Mouse (Mus musculus): ENCODE measurements at regions not wholly inside any gene's neighbourhood (a gene's known extent, or its start where the extent isn't known, plus 50 kb on each side); places are given as distances from the start of the nearest gene placed in this dataset.
A peak's percentile ranks its signal among the peaks of the same experiment; 100 is the strongest.

GRCm38 (mm10) chr17:80820888-80821287 is 92.6 kb upstream of the Map4k3 start:
- no peak for ATAC-seq (ENCODE audit: low read depth)
- Histone ChIP-seq H3K9ac (ENCODE audit: low read length) (no peak overlapping the region), H3K4me2 (ENCODE audit: low read depth, low read length) (no peak overlapping the region), H3K27ac (ENCODE audit: low read length) (no peak overlapping the region; the same call in 1 of the 2 replicates), H3K4me1 (replicated peaks; ENCODE audit: control insufficient read depth, insufficient read depth, low read length) (peaks cover 18% of the 10 kb centered on the region), H3K36me3 (ENCODE audit: control insufficient read depth, insufficient read depth, low read length) (no peaks in the 10 kb centered on the region), H3K27me3 (ENCODE audit: control insufficient read depth, insufficient read depth, low read depth, low read length) (no peaks in the 10 kb centered on the region), H3K4me3 (ENCODE audit: low read length) (no peak overlapping the region), H3K9me3 (ENCODE audit: control insufficient read depth, low read length) (peaks cover under 1% of the 10 kb centered on the region; the same call in 1 of the 2 replicates)
- WGBS, result 42% methylated on average over 8 of the region's 8 CpGs

GRCm38 (mm10) chr17:80818477-80819028 is 90.3 kb upstream of the Map4k3 start:
- no peaks in the 10 kb centered on the region for H3K27me3 ChIP-seq (ENCODE audit: control insufficient read depth, insufficient read depth, low read depth, low read length)
- H3K9ac ChIP-seq (ENCODE audit: low read length), result no peak overlapping the region
- H3K4me1 ChIP-seq (replicated peaks; ENCODE audit: control insufficient read depth, insufficient read depth, low read length), result peaks cover 5% of the 10 kb centered on the region; the same call in 1 of the 2 replicates
- H3K36me3 ChIP-seq (ENCODE audit: control insufficient read depth, insufficient read depth, low read length), result no peaks in the 10 kb centered on the region
- H3K4me2 ChIP-seq (ENCODE audit: low read depth, low read length), result no peak overlapping the region
- no peak for ATAC-seq (ENCODE audit: low read depth)
- no peak overlapping the region for H3K4me3 ChIP-seq (ENCODE audit: low read length)
- H3K27ac ChIP-seq (ENCODE audit: low read length), result no peak overlapping the region
- 38% methylated on average over 9 of the region's 9 CpGs for WGBS
- H3K9me3 ChIP-seq (ENCODE audit: control insufficient read depth, low read length), result peaks cover 5% of the 10 kb centered on the region; the same call in 1 of the 2 replicates

- no peak for ATAC-seq (ENCODE audit: low read depth)
- H3K27me3 ChIP-seq (ENCODE audit: control insufficient read depth, insufficient read depth, low read depth, low read length), result no peaks in the 10 kb centered on the region
- 67% methylated on average over 4 of the region's 4 CpGs for WGBS
- no peak overlapping the region for H3K27ac ChIP-seq (ENCODE audit: low read length)
- H3K9ac ChIP-seq (ENCODE audit: low read length), result no peak overlapping the region
- H3K4me3 ChIP-seq (ENCODE audit: low read length), result no peak overlapping the region
- H3K4me2 ChIP-seq (ENCODE audit: low read depth, low read length), result no peak overlapping the region
- peaks cover 7% of the 10 kb centered on the region; the same call in 1 of the 2 replicates for H3K4me1 ChIP-seq (replicated peaks; ENCODE audit: control insufficient read depth, insufficient read depth, low read length)
- no peaks in the 10 kb centered on the region for H3K36me3 ChIP-seq (ENCODE audit: control insufficient read depth, insufficient read depth, low read length)
- peaks cover 5% of the 10 kb centered on the region; the same call in 1 of the 2 replicates for H3K9me3 ChIP-seq (ENCODE audit: control insufficient read depth, low read length)
These were observed 87.5 kb upstream of the Map4k3 start for GRCm38 (mm10) chr17:80815747-80816146.

GRCm38 (mm10) chr17:80813194-80813593 is 84.9 kb upstream of the Map4k3 start:
- no peak overlapping the region for H3K27ac ChIP-seq (ENCODE audit: low read length)
- WGBS, result 55% methylated on average over 10 of the region's 10 CpGs
- H3K4me3 ChIP-seq (ENCODE audit: low read length), result no peak overlapping the region
- H3K9ac ChIP-seq (ENCODE audit: low read length), result no peak overlapping the region
- H3K4me2 ChIP-seq (ENCODE audit: low read depth, low read length), result no peak overlapping the region
- no peak for ATAC-seq (ENCODE audit: low read depth)
- peaks cover 5% of the 10 kb centered on the region; the same call in 1 of the 2 replicates for H3K9me3 ChIP-seq (ENCODE audit: control insufficient read depth, low read length)
- peaks cover 6% of the 10 kb centered on the region for H3K4me1 ChIP-seq (replicated peaks; ENCODE audit: control insufficient read depth, insufficient read depth, low read length)
- H3K36me3 ChIP-seq (ENCODE audit: control insufficient read depth, insufficient read depth, low read length), result no peaks in the 10 kb centered on the region
- H3K27me3 ChIP-seq (ENCODE audit: control insufficient read depth, insufficient read depth, low read depth, low read length), result no peaks in the 10 kb centered on the region

GRCm38 (mm10) chr17:80809275-80809674 is 81.0 kb upstream of the Map4k3 start:
- WGBS, result 86% methylated on average over 5 of the region's 5 CpGs

GRCm38 (mm10) chr17:80808069-80808468 is 79.8 kb upstream of the Map4k3 start:
- Histone ChIP-seq H3K36me3 (ENCODE audit: control insufficient read depth, insufficient read depth, low read length) (no peaks in the 10 kb centered on the region), H3K4me1 (replicated peaks; ENCODE audit: control insufficient read depth, insufficient read depth, low read length) (peaks cover 11% of the 10 kb centered on the region), H3K27me3 (ENCODE audit: control insufficient read depth, insufficient read depth, low read depth, low read length) (no peaks in the 10 kb centered on the region), H3K9ac (ENCODE audit: low read length) (no peak overlapping the region), H3K4me3 (ENCODE audit: low read length) (no peak overlapping the region), H3K27ac (ENCODE audit: low read length) (no peak overlapping the region), H3K9me3 (ENCODE audit: control insufficient read depth, low read length) (no peaks in the 10 kb centered on the region), H3K4me2 (ENCODE audit: low read depth, low read length) (no peak overlapping the region)
- peak; percentile 27; the same call in 1 of the 2 replicates for ATAC-seq (ENCODE audit: low read depth)
- 28% methylated on average over 10 of the region's 10 CpGs for WGBS

More at GRCm38 (mm10) chr17:80809275-80809674, 81.0 kb upstream of the Map4k3 start:
- no peaks in the 10 kb centered on the region for H3K36me3 ChIP-seq (ENCODE audit: control insufficient read depth, insufficient read depth, low read length)
- H3K4me3 ChIP-seq (ENCODE audit: low read length), result no peak overlapping the region
- no peaks in the 10 kb centered on the region for H3K27me3 ChIP-seq (ENCODE audit: control insufficient read depth, insufficient read depth, low read depth, low read length)
- H3K9ac ChIP-seq (ENCODE audit: low read length), result no peak overlapping the region
- H3K9me3 ChIP-seq (ENCODE audit: control insufficient read depth, low read length), result no peaks in the 10 kb centered on the region
- peaks cover 8% of the 10 kb centered on the region for H3K4me1 ChIP-seq (replicated peaks; ENCODE audit: control insufficient read depth, insufficient read depth, low read length)
- no peak overlapping the region for H3K4me2 ChIP-seq (ENCODE audit: low read depth, low read length)
- H3K27ac ChIP-seq (ENCODE audit: low read length), result no peak overlapping the region
- ATAC-seq (ENCODE audit: low read depth), result no peak

GRCm38 (mm10) chr17:80803361-80803915 is 75.2 kb upstream of the Map4k3 start:
- peak; percentile 74 for ATAC-seq (ENCODE audit: low read depth)
- Histone ChIP-seq H3K9me3 (ENCODE audit: control insufficient read depth, low read length) (no peaks in the 10 kb centered on the region), H3K27ac (ENCODE audit: low read length) (peak overlapping the region; percentile 89), H3K27me3 (ENCODE audit: control insufficient read depth, insufficient read depth, low read depth, low read length) (no peaks in the 10 kb centered on the region), H3K4me3 (ENCODE audit: low read length) (no peak overlapping the region), H3K4me2 (ENCODE audit: low read depth, low read length) (no peak overlapping the region), H3K36me3 (ENCODE audit: control insufficient read depth, insufficient read depth, low read length) (no peaks in the 10 kb centered on the region), H3K9ac (ENCODE audit: low read length) (no peak overlapping the region), H3K4me1 (replicated peaks; ENCODE audit: control insufficient read depth, insufficient read depth, low read length) (peaks cover 34% of the 10 kb centered on the region)
- WGBS, result 38% methylated on average over 8 of the region's 8 CpGs

GRCm38 (mm10) chr17:80802622-80803021 is 74.3 kb upstream of the Map4k3 start:
- peak; percentile 34 for ATAC-seq (ENCODE audit: low read depth)
- H3K27ac ChIP-seq (ENCODE audit: low read length), result peak overlapping the region; percentile 92
- H3K9me3 ChIP-seq (ENCODE audit: control insufficient read depth, low read length), result no peaks in the 10 kb centered on the region
- H3K4me3 ChIP-seq (ENCODE audit: low read length), result no peak overlapping the region
- peak overlapping the region; percentile 28; the same call in 1 of the 2 replicates for H3K9ac ChIP-seq (ENCODE audit: low read length)
- no peaks in the 10 kb centered on the region for H3K36me3 ChIP-seq (ENCODE audit: control insufficient read depth, insufficient read depth, low read length)
- peaks cover 28% of the 10 kb centered on the region for H3K4me1 ChIP-seq (replicated peaks; ENCODE audit: control insufficient read depth, insufficient read depth, low read length)
- peak overlapping the region; percentile 42; the same call in 1 of the 2 replicates for H3K4me2 ChIP-seq (ENCODE audit: low read depth, low read length)
- no peaks in the 10 kb centered on the region for H3K27me3 ChIP-seq (ENCODE audit: control insufficient read depth, insufficient read depth, low read depth, low read length)
- 18% methylated on average over 10 of the region's 10 CpGs for WGBS

- Histone ChIP-seq H3K9ac (ENCODE audit: low read length) (peak overlapping the region; percentile 36), H3K36me3 (ENCODE audit: control insufficient read depth, insufficient read depth, low read length) (no peaks in the 10 kb centered on the region), H3K4me3 (ENCODE audit: low read length) (no peak overlapping the region), H3K27ac (ENCODE audit: low read length) (peak overlapping the region; percentile 92), H3K4me2 (ENCODE audit: low read depth, low read length) (peak overlapping the region; percentile 42), H3K4me1 (replicated peaks; ENCODE audit: control insufficient read depth, insufficient read depth, low read length) (peaks cover 28% of the 10 kb centered on the region), H3K9me3 (ENCODE audit: control insufficient read depth, low read length) (no peaks in the 10 kb centered on the region), H3K27me3 (ENCODE audit: control insufficient read depth, insufficient read depth, low read depth, low read length) (no peaks in the 10 kb centered on the region)
- ATAC-seq (ENCODE audit: low read depth), result no peak
- 11% methylated on average over 8 of the region's 8 CpGs for WGBS
These were observed 73.7 kb upstream of the Map4k3 start for GRCm38 (mm10) chr17:80801991-80802390.
